Mouse (Mus musculus): Measurements from ENCODE around the gene Nsf.

Gene Nsf

GRCm38 (mm10) chr11:103832331-103832730 lies 121.5 kb downstream of the Nsf start:
- no peak for DNase-seq (ENCODE audit: low spot score)

GRCm38 (mm10) chr11:103831766-103832165 lies 122.1 kb downstream of the Nsf start:
- DNase-seq (ENCODE audit: low spot score): no peak

- no peak for DNase-seq (ENCODE audit: low spot score)
Observed at GRCm38 (mm10) chr11:103830476-103830875, 123.4 kb downstream of the Nsf start.

GRCm38 (mm10) chr11:103829956-103830355 lies 123.9 kb downstream of the Nsf start:
- no peak for DNase-seq (ENCODE audit: low spot score)

GRCm38 (mm10) chr11:103828866-103829265 lies 125.0 kb downstream of the Nsf start:
- DNase-seq (ENCODE audit: low spot score): no peak

GRCm38 (mm10) chr11:103827201-103827600 lies 126.7 kb downstream of the Nsf start:
- no peak for DNase-seq (ENCODE audit: low spot score)

- DNase-seq (ENCODE audit: low spot score): no peak
Observed at GRCm38 (mm10) chr11:103816719-103817118, 137.1 kb downstream of the Nsf start.

- DNase-seq (ENCODE audit: low spot score): no peak
Observed at GRCm38 (mm10) chr11:103815986-103816385, 137.9 kb downstream of the Nsf start.

- DNase-seq (ENCODE audit: low spot score): no peak
Observed at GRCm38 (mm10) chr11:103814808-103815207, 139.0 kb downstream of the Nsf start.

- no peak for DNase-seq (ENCODE audit: low spot score)
Observed at GRCm38 (mm10) chr11:103811246-103811645, 142.6 kb downstream of the Nsf start.

GRCm38 (mm10) chr11:103810631-103811030 lies 143.2 kb downstream of the Nsf start:
- no peak for DNase-seq (ENCODE audit: low spot score)

GRCm38 (mm10) chr11:103809611-103810598 lies 144.0 kb downstream of the Nsf start:
- no peak for DNase-seq (ENCODE audit: low spot score)

GRCm38 (mm10) chr11:103808771-103809610 lies 144.9 kb downstream of the Nsf start:
- no peak for DNase-seq (ENCODE audit: low spot score)

GRCm38 (mm10) chr11:103807966-103808365 lies 145.9 kb downstream of the Nsf start:
- DNase-seq (ENCODE audit: low spot score): no peak

GRCm38 (mm10) chr11:103804804-103805203 lies 149.1 kb downstream of the Nsf start:
- DNase-seq (ENCODE audit: low spot score): no peak

GRCm38 (mm10) chr11:103804126-103804525 lies 149.7 kb downstream of the Nsf start:
- DNase-seq (ENCODE audit: low spot score): no peak

- DNase-seq (ENCODE audit: low spot score): no peak
Observed at GRCm38 (mm10) chr11:103801128-103801527, 152.7 kb downstream of the Nsf start.

GRCm38 (mm10) chr11:103789951-103790350 lies 163.9 kb downstream of the Nsf start:
- DNase-seq (ENCODE audit: low spot score): no peak

- DNase-seq (ENCODE audit: low spot score): no peak
Observed at GRCm38 (mm10) chr11:103780152-103780551, 173.7 kb downstream of the Nsf start.

- DNase-seq (ENCODE audit: low spot score): no peak
Observed at GRCm38 (mm10) chr11:103774228-103774530, 179.7 kb downstream of the Nsf start.

GRCm38 (mm10) chr11:103773387-103774227 lies 180.2 kb downstream of the Nsf start, which contains the start of gene Wnt3:
Wnt3 (plus strand) TSS chr11:103774150.
- DNase-seq (ENCODE audit: low spot score): no peak
